Mouse (Mus musculus) retina, embryonic 14.5 days (tissue): ENCODE measurements around the gene Prps1l3.

Source experiments
- DNase-seq: peaks from one replicate; pipeline ENCODE4 v3.0.0-alpha.2; 2015; ENCODE audit warnings: low spot score

Prps1l3 gene

GRCm38 (mm10) chr12:57243671-57244495, 13.7 kb downstream of the Prps1l3 start:
- DNase-seq: no peak

GRCm38 (mm10) chr12:57258572-57258971, 28.4 kb downstream of the Prps1l3 start:
- DNase-seq: peak; percentile 28

GRCm38 (mm10) chr12:57275456-57275855, 45.2 kb downstream of the Prps1l3 start:
- no peak for DNase-seq

- peak; percentile 80 for DNase-seq
These were observed 51.2 kb downstream of the Prps1l3 start for GRCm38 (mm10) chr12:57281155-57282114.

GRCm38 (mm10) chr12:57285303-57286059, 55.3 kb downstream of the Prps1l3 start:
- DNase-seq: no peak
